Mouse (Mus musculus) spleen, postnatal 4 days (tissue): Measurements from ENCODE around the gene Dpf3.

Experiments used
- DNase-seq, 2 experiments: peaks; one replicate each; pipeline ENCODE4 v3.0.0; 2022; ENCODE audit warnings: low spot score in 2 of 2

The Dpf3 gene

DNA sequence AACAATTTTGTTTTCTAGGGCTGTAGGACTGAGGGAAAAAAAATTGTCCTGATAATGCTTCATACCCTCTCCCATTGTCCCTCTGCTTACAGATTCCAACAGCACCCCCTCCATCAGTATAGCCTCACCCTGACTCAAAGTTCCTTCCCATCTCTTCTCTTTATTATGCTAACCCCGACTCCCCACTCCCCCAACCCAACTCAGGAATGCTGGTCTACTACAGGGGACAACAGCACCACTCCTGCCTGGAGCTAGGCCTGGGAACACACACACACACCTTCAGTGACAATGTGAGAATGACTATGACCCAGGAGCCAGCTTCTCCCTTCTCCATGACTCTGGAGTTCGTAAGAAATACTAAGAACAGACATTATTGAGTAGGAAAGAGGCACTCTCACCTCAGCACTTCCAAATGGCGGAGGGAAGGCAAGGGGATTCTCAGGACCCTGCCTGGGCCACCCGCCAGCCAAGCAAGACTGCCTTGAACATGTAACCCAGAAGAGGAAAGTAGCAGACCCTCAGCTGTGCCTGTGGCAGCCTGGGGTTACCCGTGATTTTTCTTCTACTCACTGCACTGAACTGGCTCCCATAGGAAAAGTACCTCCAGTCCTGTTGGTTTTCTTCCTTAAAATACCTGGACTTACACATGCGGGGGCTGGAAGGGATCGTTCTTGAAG lies 276.2 kb downstream of the Dpf3 start:
- no peak for DNase-seq

DNA sequence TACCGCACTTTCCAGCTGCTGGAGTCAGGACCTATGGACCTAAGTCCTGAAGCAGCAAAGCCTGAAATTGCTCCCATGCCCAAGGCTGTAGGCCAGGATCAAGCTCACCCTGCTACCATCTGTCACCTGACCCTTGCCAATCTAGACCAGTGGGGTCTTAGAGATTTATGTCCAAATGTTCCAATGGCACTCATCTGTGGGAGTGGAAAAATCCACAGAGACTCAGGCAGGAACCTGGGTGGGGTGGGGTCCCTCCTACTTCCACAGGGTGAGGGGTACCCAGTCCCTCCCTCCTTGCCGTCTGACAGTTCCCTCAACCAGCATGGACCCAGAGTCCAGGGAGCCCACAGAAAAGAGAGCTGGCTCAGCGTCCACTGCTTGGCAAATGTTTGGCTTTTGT lies 276.8 kb downstream of the Dpf3 start:
- no peak for DNase-seq

DNA sequence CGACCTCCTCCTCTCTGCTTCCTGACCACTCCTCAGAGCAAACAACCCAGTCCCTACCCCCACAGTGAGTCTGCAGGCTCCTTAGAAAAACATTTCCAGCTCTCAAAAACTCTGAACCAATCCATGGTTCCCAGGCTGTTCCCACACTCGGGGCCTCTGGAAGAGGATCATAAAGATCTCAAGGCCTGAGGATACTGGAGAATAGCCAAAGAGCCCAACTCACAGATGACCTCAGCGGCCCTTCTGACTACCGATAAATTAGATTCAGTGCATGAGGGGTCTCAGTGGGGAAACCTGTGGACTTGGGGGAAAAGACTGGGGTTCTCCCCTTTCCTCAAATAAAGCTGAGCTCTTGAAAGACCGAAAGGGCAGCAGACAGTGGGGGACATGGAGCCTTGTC lies 277.2 kb downstream of the Dpf3 start:
- no peak for DNase-seq

DNA sequence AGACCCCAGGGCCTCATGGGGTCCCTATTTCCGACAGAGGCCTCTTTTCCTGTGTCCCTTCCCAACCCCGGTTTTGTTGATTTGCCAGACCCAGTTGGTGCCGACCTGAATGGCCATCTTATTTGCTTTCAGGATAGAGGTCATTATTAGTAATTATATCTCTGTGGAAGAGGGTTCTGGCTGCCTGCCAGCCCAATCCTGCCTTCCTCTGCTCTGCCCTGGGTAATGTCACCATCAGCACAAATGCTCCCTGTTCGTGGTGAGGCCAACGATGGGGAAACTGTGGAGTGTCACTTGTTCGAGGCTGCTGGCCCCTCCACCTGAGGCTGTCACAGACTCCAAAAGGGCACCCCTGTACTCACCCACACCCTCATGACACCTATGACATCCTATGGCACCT lies 278.1 kb downstream of the Dpf3 start:
- no peak for DNase-seq

DNA sequence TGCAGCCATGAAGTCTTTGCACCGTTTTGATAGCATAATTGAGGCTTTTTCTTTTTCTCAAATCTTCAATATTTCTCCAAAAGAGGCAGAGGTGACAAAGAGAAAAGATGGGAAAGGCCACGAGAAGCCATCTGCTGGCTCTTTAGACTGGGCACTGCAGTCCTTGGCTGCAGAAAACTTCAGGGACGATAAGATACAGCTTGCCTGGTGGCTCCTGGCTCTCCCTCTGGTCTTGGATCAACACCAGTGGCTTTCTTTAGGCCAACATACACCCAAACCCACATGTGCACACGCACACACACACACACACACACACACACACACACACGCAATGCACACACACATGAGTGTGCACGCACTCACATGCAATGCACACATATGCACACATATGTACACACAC lies 278.7 kb downstream of the Dpf3 start:
- no peak for DNase-seq

DNA sequence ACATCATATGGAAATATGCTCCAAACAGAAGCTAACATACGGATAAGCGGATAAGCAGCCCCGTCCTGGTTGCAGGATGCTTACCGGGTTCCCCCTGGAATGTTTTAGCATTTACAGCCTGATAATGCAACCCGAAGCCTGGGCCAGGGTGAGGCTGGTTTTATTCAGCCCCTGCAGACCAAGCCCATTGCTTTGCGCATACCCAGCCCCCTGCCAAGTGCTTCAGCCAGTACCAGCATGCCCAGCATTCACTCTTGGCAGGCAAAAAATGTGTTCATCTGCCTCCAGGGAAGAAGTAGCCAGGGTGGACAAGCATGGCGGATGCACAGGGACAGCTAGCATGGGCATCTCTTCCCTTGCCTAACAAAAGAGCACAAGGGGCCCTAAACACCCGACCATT lies 279.5 kb downstream of the Dpf3 start:
- no peak for DNase-seq

DNA sequence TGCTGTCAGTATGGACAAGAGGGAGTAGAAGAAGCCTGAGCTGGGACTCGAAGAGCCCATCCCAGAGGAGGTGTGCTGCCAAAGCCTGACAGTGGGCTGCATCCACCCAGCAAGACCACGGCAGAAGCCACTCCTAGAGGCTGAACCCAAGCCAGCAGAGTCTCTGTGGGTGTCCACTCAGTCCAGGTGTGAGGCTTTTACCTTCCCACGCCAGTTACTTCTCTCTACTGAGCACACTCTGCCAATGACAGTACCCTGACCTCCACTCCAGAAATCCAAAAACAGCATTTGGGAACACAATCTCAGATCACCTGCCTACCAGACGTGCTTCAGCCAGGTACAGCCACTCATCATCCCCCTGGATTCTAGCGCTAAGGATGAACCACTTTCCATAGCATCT lies 280.0 kb downstream of the Dpf3 start:
- DNase-seq: no peak

DNA sequence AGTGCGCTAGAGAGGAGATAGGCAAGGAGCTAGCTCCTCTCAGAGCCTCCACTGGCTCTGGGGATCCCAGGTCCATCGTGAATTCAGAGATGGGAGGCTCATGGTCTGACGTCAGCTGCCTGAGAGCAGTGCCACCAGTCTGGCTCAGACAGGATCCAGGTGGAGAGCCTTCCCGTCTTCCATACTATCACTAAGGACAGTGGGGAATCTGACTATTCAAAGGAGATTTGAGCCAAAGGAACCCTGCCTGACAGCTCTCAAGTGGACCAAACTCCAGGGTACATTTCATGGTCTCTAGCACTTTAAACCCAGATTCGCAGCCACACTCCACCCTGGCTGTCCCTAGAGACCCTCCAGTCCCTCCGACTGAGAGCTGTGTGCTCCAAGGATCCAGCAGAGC lies 280.6 kb downstream of the Dpf3 start:
- DNase-seq: no peak

DNA sequence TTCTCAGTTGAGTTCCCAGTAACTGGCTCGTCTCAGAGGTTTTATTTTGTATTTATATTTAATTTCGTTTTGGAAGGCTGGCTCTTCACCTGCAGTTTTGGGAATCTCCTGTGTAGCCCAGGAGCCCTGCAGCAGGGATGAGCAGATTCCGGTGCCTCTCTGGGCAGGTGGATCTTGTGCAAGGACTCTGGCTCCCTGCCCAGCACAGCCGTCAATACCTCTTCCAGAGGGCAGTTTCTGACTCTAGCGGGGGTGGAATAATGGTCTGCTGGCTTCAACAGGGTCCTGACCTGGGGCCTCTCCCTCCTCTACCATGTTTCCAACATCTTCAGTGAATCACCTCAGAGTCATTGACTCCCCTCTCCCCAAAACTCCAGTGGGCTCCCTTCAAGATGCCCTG lies 283.2 kb downstream of the Dpf3 start:
- DNase-seq: no peak

DNA sequence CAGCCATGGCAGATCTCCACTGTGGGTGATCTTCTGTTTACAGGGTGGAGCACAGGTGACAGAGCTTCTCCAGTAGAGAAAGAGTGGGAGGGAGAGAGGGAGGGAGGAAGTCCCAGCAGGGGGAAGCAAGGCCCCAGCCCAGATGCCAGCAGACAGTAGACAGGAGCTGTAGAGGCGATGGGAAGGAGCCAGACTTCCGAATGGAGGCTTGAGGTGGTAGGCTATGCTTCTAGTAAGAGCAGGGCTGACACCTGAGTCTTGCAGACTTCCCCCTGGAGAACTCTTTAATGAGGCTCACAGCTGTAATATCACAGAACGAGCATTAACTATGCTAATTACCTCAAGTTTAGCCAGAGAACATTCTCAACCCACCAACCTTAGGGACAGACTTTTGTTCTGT lies 285.8 kb downstream of the Dpf3 start:
- DNase-seq: no peak

DNA sequence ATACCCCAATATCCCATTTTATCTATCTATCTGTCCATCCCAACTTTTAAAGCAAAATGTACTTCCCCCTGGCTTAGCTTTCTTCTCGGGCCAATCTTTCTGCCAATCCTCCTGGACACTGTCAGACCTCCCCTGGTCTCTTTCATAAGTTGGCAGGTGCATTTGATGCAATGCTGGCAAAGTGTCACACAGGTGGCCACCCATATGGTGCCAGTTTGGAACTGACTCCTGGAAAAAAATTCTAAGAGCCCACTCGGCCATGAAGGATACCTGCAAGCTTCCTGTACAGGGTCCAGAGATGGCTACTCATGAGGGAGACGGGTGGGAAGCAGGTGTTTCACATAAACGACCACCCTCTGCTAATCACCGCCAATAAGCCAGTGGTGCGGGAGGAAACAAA lies 307.0 kb downstream of the Dpf3 start:
- no peak for DNase-seq

DNA sequence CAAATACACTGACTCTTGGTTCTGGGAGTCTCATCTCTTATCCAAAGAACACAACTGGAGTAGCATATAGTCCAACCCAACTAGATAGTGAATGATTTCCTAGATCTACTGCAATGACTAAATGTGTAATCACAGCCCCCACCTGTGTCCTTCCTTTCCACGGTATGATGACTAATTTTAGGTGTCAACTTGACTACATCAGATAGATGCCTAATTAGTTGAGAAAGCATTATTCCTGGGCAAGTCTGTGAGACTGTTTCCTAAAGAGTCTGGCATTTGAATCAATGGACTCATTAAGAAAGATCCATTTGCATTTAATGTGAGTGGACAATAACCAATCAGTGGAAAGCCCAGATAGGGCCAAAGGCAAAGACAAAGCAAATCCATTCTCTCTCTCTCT lies 307.7 kb downstream of the Dpf3 start:
- DNase-seq: no peak

DNA sequence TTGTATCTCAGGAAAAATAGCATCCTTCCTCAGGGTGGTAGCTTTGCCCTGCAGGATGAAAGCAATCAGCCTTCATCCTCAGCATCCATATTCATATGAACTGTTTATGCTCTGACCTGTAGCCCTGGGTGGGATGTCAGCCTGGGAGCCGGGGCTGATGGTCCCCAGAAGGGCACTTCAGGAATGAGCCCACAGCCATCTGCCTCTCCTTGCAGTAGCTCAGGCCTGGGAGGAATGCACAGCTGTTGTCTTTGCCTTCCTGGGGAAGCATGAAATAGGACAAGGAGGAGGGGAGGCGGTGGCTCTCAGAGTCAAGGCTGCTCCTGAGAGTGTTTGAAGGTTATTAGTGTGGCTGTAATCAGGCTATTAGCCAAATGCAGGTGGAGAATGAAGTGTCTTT lies 308.7 kb downstream of the Dpf3 start:
- DNase-seq: no peak

DNA sequence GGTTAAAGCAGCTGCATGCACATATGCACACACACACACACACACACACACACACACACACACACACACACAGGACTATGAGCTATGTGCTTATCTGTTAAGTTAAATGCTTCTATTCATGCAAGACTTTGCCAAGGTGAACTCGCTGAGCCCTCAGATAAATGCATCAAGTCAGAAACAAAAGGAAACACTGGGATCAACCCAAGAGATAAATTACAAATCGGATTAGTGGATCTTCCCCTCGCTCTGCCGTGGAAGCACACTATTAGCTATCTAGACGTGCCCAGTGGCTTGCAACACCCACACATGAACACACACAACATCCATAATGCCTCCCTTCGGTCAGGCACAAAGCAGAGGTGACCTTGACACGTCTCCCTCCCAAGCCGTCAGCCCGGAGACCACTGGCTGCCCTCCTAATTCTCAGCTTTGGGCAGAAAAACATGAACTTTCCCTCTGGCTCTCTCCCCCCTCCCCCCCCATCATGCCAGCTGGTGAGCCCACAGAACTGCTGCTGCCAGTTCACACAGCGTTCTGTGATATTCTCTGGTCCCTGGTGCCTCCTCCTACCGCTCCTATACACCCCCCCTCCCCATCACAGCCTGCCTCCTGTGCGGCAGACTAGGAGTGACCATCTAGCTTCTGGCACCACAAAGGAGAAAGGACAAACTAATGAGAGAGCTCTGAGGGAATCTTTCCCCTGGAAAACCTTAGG lies 317.9 kb downstream of the Dpf3 start:
- DNase-seq: no peak

DNA sequence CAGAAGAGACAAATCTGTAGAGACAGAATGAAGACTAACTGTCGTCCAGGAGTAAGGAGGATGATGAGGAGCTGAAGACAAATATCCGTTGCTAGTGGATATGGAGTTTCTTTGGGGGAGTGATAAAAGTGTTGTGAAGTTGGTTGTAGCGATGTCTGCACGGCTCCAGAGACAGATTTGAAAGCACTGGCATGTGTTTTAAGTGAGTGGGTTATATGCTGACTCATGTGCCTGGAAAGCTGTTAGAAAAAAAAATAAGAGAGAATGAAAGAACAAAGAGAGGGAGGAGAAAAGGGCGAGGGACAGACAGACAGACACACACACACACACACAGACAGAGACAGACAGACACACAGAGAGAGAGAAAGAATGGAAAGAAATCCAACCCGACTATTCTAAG lies 319.2 kb downstream of the Dpf3 start:
- DNase-seq: no peak

DNA sequence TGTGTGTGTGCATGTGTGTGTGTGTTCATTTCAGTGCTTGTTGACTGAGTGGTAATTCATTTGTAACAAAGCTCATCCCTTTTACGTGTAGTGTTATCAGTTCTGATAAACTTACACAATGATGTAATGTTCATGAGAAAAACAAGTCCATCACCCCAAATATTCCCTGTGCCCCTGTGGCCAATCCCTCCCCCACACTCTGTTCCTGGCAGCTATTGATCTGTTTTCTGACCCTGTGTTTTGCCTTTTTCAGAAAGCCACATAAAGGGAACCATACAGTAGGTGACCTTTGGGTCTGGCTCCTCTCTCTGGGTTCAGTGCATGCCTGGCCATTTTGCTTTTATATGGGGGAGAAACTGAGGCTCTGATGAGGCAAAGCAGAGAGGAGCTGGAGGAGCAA lies 322.5 kb downstream of the Dpf3 start:
- DNase-seq: no peak
